Mouse (Mus musculus): ENCODE measurements at regions not wholly inside any gene's neighbourhood (a gene's known extent, or its start where the extent isn't known, plus 50 kb on each side); places are given as distances from the start of the nearest gene placed in this dataset.

GRCm38 (mm10) chr2:72736685-72737084 lies 243.6 kb downstream of the Sp3 start:
- no peak for DNase-seq (ENCODE audit: extremely low read depth)
- no peak for TF ChIP-seq RAD21 (IDR thresholded peaks at IDR 0.05; ENCODE audit: low read depth, low read length)
- no peak for TF ChIP-seq MEF2A (IDR thresholded peaks at IDR 0.05; ENCODE audit: borderline replicate concordance, low read depth, low read length)
- TF ChIP-seq UBTF (IDR thresholded peaks at IDR 0.05; ENCODE audit: low read depth, low read length) = no peak
- TF ChIP-seq CHD1 (IDR thresholded peaks at IDR 0.05; ENCODE audit: low read depth, low read length) = no peak
- Histone ChIP-seq H3K9me3 (replicated peaks; ENCODE audit: low read length) (no peaks in the 10 kb centered on the region), H3K27ac (ENCODE audit: insufficient read depth, low read depth) (no peak overlapping the region), H3K9ac (ENCODE audit: insufficient read depth, low read depth) (no peak overlapping the region), H3K36me3 (replicated peaks in 1 of 2; ENCODE audit: control insufficient read depth in 1 of 2, insufficient read depth in 1 of 2, low read length in 1 of 2) (no peaks in the 10 kb centered on the region), H3K4me3 (replicated peaks in 1 of 3; ENCODE audit: low read depth in 2 of 3, low read length in 2 of 3, poor library complexity in 1 of 3) (no peak overlapping the region), H3K4me2 (ENCODE audit: insufficient read depth, low read depth, poor library complexity, severe bottlenecking) (peak overlapping the region; percentile 17; the same call in 1 of the 2 replicates), H3K4me1 (ENCODE audit: control insufficient read depth in 1 of 2, insufficient read depth in 2 of 2) (peaks cover 16 to 38% of the 10 kb centered on the region in 2 experiments), H3K27me3 (replicated peaks) (no peaks in the 10 kb centered on the region), H3K79me2 (replicated peaks; ENCODE audit: control insufficient read depth, extremely low read depth, insufficient read depth, poor library complexity, severe bottlenecking) (no peaks in the 10 kb centered on the region)
- dilution Hi-C loops (cut with MboI; ENCODE audit: extremely low pct_ligation_motif_present, extremely low pct_unique_long_range_greater_than_20kb, low sequenced_read_pairs) (no loop called here), in situ Hi-C loops (cut with MboI; ENCODE audit: low pct_ligation_motif_present, low pct_unique_long_range_greater_than_20kb, low sequenced_read_pairs) (loop anchor here (10.0 kb wide), 1 partner anchor 318 kb away; no protein-coding TSS in a partner anchor)

- H3K9me3 ChIP-seq (replicated peaks; ENCODE audit: low read length) = no peaks in the 10 kb centered on the region
- in situ Hi-C loops (cut with MboI; ENCODE audit: low pct_ligation_motif_present, low pct_unique_long_range_greater_than_20kb, low sequenced_read_pairs) = no loop called here
- dilution Hi-C loops (cut with MboI; ENCODE audit: extremely low pct_ligation_motif_present, extremely low pct_unique_long_range_greater_than_20kb, low sequenced_read_pairs) = no loop called here
- H3K4me1 ChIP-seq (ENCODE audit: control insufficient read depth in 1 of 2, insufficient read depth in 2 of 2) = peaks cover 17 to 28% of the 10 kb centered on the region in 2 experiments
- H3K27me3 ChIP-seq (replicated peaks) = no peaks in the 10 kb centered on the region
- TF ChIP-seq ZKSCAN1 (IDR thresholded peaks at IDR 0.05; ENCODE audit: borderline replicate concordance, low read depth, low read length) (no peak), MXI1 (IDR thresholded peaks at IDR 0.05; ENCODE audit: low read depth, low read length) (no peak), ETS1 (conservative IDR thresholded peaks at IDR 0.05; ENCODE audit: low read depth, low read length) (no peak), MYC (IDR thresholded peaks at IDR 0.05; ENCODE audit: low read depth, low read length) (no peak), IRF4 (IDR thresholded peaks at IDR 0.05; ENCODE audit: low read depth, low read length) (no peak), ZMIZ1 (IDR thresholded peaks at IDR 0.05; ENCODE audit: low read depth, low read length) (no peak), POLR2AphosphoS2 (IDR thresholded peaks at IDR 0.05; ENCODE audit: low read depth, low read length) (no peak), ELF1 (IDR thresholded peaks at IDR 0.05; ENCODE audit: low read depth, low read length) (no peak), JUND (conservative IDR thresholded peaks at IDR 0.05; ENCODE audit: low read depth, low read length) (no peak), MEF2A (IDR thresholded peaks at IDR 0.05; ENCODE audit: borderline replicate concordance, low read depth, low read length) (no peak), MAZ (IDR thresholded peaks at IDR 0.05; ENCODE audit: low read depth, low read length) (no peak), GABPA (IDR thresholded peaks at IDR 0.05; ENCODE audit: insufficient replicate concordance, low read depth, low read length) (no peak), RCOR1 (conservative IDR thresholded peaks at IDR 0.05; ENCODE audit: low read depth, low read length) (no peak)
- no peak overlapping the region for H3K4me2 ChIP-seq (ENCODE audit: insufficient read depth, low read depth, poor library complexity, severe bottlenecking)
- no peak overlapping the region for H3K27ac ChIP-seq (ENCODE audit: insufficient read depth, low read depth)
- H3K79me2 ChIP-seq (replicated peaks; ENCODE audit: control insufficient read depth, extremely low read depth, insufficient read depth, poor library complexity, severe bottlenecking) = no peaks in the 10 kb centered on the region
- H3K4me3 ChIP-seq (replicated peaks in 1 of 3; ENCODE audit: low read depth in 2 of 3, low read length in 2 of 3, poor library complexity in 1 of 3) = no peak overlapping the region
- H3K9ac ChIP-seq (ENCODE audit: insufficient read depth, low read depth) = no peak overlapping the region
- no peak for DNase-seq (ENCODE audit: extremely low read depth)
- H3K36me3 ChIP-seq (replicated peaks in 1 of 2; ENCODE audit: control insufficient read depth in 1 of 2, insufficient read depth in 1 of 2, low read length in 1 of 2) = no peaks in the 10 kb centered on the region
Measured at GRCm38 (mm10) chr2:72740391-72741361, 239.6 kb downstream of the Sp3 start.
